Mouse (Mus musculus) embryonic facial prominence, embryonic 12.5 days (tissue): ENCODE results near the gene Fkbp4. TPM values are rescaled to one million over a fixed set of nuclear protein-coding genes. Genes with fewer than 3 reads are reported as not detected.

Experiments used
- ATAC-seq: fragments of 200-750 bp; cut with Nextera tagmentation; 2 replicates; pipeline ENCODE4 v1.8.0; 2017; ENCODE audit not compliant: insufficient number of reproducible peaks, insufficient read depth, low FRiP score, low TSS enrichment
- H3K27ac ChIP-seq: fragments of 300-500 bp; sonication (generic); 2 replicates; pipeline ENCODE4 v1.5.1; 2016; ENCODE audit warnings: mild to moderate bottlenecking
- H3K27me3 ChIP-seq: fragments of 300-500 bp; sonication (generic); 2 replicates; pipeline ENCODE4 v1.6.1; 2016; ENCODE audit warnings: mild to moderate bottlenecking, moderate library complexity
- H3K36me3 ChIP-seq: fragments of 300-500 bp; sonication (generic); 2 replicates; pipeline ENCODE4 v1.6.1; 2016; ENCODE audit warnings: mild to moderate bottlenecking
- H3K4me1 ChIP-seq: fragments of 300-500 bp; sonication (generic); 2 replicates; pipeline ENCODE4 v1.6.1; 2016
- H3K4me2 ChIP-seq: fragments of 300-500 bp; sonication (generic); replicated peaks from 2 replicates; pipeline ENCODE4 v1.6.1; 2016; ENCODE audit warnings: mild to moderate bottlenecking, moderate library complexity
- H3K4me3 ChIP-seq: fragments of 300-500 bp; sonication (generic); 2 replicates; pipeline ENCODE4 v1.5.1; 2016; ENCODE audit warnings: mild to moderate bottlenecking
- H3K9ac ChIP-seq: fragments of 300-500 bp; sonication (generic); 2 replicates; pipeline ENCODE4 v1.6.1; 2016; ENCODE audit warnings: mild to moderate bottlenecking, moderate library complexity
- H3K9me3 ChIP-seq: fragments of 300-500 bp; sonication (generic); 2 replicates; pipeline ENCODE4 v1.6.1; 2016; ENCODE audit warnings: mild to moderate bottlenecking, moderate library complexity
- WGBS: fragments of 180-500 bp; shearing (Covaris S2); methylation state at CpG from one replicate; pipeline ENCODE4 v1.1.7; 2016; 5-methylcytosine and 5-hydroxymethylcytosine counted together
- polyA plus RNA-seq: library from polyadenylated mRNA; unstranded; fragments of >200 nt; fragmentation: Nextera tagmentation; extraction: Ambion mirVana; gene quantifications from 2 replicates; pipeline ENCODE4 v1.2.1, GENCODE M21; 2016

Fkbp4 gene
- polyA plus RNA-seq = 502 TPM in 2 replicates

DNA sequence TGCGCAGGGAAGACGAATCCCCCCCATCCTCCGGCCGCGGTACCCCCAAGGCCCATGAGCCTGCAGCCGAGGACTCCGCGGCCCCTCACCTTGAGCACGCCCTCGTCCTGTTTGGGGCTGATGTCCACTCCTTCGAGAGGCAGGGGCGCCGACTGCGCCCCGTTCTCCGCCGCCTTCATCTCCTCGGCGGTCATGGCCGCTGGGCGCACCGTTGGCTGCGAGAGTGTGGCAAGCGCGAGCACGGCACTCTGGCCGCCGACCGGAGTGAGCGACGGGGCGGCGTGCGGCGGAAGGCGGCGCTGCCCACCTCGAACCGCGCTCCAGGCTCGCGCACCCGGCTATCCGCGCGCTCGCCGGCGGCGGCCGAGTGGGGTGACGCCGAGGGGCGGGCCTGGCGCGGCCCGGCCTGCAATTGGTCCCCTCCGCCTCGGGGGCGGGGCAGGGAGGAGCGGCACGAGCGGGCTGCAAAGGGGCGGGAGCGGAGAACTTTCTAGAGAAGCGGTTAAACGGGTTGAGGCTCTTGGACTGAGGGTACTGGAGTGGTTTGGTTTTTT is at the start of gene Fkbp4:
Gene Fkbp4, minus strand, starts transcription at position 361 of the 554 bp plus-strand sequence.
- peak; percentile 92 for ATAC-seq
- under 1% methylated on average over 63 of the region's 67 CpGs for WGBS
- H3K27me3 ChIP-seq = no peaks in the 10 kb centered on the region
- peak within 1 kb of the TSS; percentile 93 for H3K27ac ChIP-seq
- peaks cover 16% of the 10 kb centered on the region for H3K4me1 ChIP-seq
- peak within 1 kb of the TSS; percentile 77 for H3K4me2 ChIP-seq
- H3K9me3 ChIP-seq = no peaks in the 10 kb centered on the region
- H3K9ac ChIP-seq = peak within 1 kb of the TSS; percentile 90
- H3K4me3 ChIP-seq = peak within 1 kb of the TSS; percentile 97
- H3K36me3 ChIP-seq = peaks cover 30% of the 10 kb centered on the region

DNA sequence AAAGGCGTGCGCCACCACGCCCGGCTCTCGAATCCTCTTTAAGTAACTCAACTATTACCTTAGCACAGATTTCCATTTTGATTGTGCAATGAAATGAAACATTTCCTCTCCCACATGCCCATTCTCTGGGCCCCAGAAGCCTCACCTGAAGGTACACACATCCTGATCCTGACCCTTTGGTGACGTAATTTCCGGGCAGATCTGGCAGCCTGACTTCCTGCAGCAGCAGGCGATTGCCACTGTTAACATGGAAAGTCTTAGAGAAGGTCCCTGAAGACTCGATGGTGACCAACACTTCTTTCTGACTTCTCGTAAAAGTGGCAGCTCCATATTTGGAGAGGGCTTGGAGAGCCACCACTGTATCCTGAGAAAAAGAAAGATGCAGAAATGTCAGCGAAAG is 49.3 kb upstream of the Fkbp4 start:
- no peak for ATAC-seq
- Histone ChIP-seq H3K4me3 (no peak overlapping the region), H3K27ac (no peak overlapping the region), H3K4me2 (no peak overlapping the region), H3K36me3 (no peaks in the 10 kb centered on the region), H3K9me3 (no peaks in the 10 kb centered on the region), H3K9ac (no peak overlapping the region), H3K4me1 (no peaks in the 10 kb centered on the region), H3K27me3 (no peaks in the 10 kb centered on the region)
- WGBS = 90% methylated on average over 11 of the region's 11 CpGs

DNA sequence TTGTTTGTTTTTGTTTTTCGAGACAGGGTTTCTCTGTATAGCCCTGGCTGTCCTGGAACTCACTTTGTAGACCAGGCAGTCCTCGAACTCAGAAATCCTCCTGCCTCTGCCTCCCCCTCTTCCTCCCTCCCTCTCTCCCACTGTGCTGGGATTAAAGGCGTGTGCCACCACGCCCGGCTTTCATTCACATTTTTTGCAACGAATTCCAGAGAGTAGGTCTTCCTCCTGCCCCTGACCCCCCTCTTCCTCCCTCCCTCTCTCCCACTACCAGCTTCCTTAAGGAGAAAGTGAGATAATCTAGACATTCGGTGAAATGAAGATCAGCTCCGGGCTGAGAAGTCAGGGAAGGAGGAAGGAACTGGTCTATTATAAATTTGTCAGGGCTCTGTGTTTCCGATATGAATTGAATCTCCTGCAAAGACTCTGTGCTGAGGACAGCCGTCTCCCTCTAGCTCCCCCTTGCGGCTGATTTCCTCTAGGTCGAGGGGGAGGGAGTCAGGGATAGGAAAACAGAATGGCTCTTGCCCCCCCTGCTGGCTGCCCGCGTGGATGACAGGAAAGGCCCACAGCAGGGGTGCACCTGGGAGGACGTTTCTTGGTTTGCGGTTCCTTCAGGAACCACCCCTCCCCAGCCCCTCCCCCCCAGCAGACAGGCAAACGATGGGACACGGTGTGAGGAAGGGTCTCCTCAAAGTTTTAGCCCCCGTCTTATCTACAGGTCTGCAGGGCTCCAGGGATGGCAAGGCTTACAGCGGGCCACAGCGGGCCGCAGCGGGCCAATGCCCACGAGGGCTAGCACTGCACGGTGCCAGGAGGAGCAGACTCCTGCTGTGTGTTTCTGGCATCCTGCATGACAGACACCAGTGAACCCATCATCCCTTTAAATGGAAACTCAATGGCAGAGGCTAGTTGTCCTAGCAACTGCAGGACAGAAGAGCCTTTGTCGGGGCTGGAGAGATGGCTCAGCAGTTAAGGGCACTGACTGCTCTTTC is 41.3 kb upstream of the Fkbp4 start:
- no peaks in the 10 kb centered on the region for H3K27me3 ChIP-seq
- H3K9ac ChIP-seq = no peak overlapping the region
- WGBS = 22% methylated on average over 26 of the region's 26 CpGs
- H3K36me3 ChIP-seq = no peaks in the 10 kb centered on the region
- H3K4me2 ChIP-seq = peak overlapping the region; percentile 34
- no peaks in the 10 kb centered on the region for H3K4me1 ChIP-seq
- peak; percentile 85 for ATAC-seq
- 0 out of 2 replicates have a peak overlapping the region, but pooled peaks have one; percentile 6 for H3K4me3 ChIP-seq
- no peak overlapping the region for H3K27ac ChIP-seq
- no peaks in the 10 kb centered on the region for H3K9me3 ChIP-seq

DNA sequence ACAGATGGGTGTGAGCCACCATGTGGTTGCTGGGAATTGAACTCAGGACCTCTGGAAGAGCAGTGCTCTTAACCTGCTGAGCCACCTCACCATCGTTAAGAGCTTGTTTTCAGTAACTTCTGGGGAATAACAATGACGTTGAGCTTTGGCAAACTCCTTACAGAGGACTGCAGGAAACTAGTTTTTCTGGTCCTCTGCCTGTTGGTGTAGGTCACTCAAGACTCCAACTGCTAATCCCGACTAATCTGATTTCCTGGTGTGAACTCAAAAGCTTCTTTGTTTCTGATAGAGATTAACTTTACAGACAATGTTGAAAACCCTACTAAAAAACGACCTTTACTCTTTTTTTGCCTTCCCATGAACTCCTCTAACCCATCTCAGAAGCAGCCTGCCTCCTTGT is 39.0 kb upstream of the Fkbp4 start:
- no peak overlapping the region for H3K4me3 ChIP-seq
- H3K9me3 ChIP-seq = no peaks in the 10 kb centered on the region
- H3K27me3 ChIP-seq = no peaks in the 10 kb centered on the region
- no peak for ATAC-seq
- no peak overlapping the region for H3K27ac ChIP-seq
- H3K9ac ChIP-seq = no peak overlapping the region
- H3K36me3 ChIP-seq = no peaks in the 10 kb centered on the region
- no peaks in the 10 kb centered on the region for H3K4me1 ChIP-seq
- 9% methylated on average over 4 of the region's 4 CpGs for WGBS
- no peak overlapping the region for H3K4me2 ChIP-seq

DNA sequence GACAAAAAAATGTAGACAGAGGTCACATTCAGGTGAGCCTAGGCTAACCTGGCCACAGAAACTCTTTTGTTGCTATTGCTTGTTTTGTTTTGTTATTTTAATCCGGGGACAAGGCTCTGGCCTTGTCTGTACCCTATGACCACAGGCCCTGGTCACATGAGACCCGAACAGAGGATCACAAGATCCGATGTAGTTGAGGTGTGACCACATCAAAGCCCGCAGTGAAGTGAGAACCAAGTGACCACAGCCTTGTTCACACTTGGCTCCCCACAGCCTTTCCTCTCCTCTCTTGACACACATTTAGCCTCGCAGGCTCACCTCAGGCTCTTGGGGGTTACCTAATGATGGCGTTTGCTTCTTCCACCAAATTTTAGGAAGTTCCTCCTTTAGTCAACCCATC is 35.6 kb upstream of the Fkbp4 start:
- H3K4me3 ChIP-seq = no peak overlapping the region
- H3K9ac ChIP-seq = no peak overlapping the region
- H3K27me3 ChIP-seq = no peaks in the 10 kb centered on the region
- H3K4me2 ChIP-seq = no peak overlapping the region
- no peaks in the 10 kb centered on the region for H3K36me3 ChIP-seq
- H3K9me3 ChIP-seq = no peaks in the 10 kb centered on the region
- ATAC-seq = no peak
- 89% methylated on average over 6 of the region's 6 CpGs for WGBS
- H3K27ac ChIP-seq = no peak overlapping the region
- no peaks in the 10 kb centered on the region for H3K4me1 ChIP-seq

DNA sequence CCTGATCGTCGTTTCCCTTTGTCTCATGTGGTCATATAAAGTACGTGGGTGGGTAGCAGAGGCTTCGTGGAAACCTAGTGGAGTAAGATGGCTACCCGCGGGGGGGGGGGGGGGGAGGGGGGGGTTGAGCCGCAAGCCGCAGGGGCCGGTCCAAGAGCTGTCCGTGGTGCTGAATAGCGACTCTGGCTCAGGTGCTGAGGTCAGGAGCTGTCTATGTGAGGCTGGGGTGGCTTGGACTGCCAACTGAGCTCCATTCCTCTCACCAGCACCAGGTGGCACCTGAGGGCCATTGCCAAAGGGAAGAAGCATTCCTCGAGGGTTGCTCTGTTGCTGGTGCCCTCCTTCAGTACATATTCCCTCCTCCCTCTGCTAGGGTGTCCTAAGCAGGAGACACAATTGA is 31.0 kb upstream of the Fkbp4 start:
- no peak overlapping the region for H3K4me3 ChIP-seq
- no peak overlapping the region for H3K9ac ChIP-seq
- H3K27ac ChIP-seq = no peak overlapping the region
- H3K36me3 ChIP-seq = no peaks in the 10 kb centered on the region
- H3K9me3 ChIP-seq = no peaks in the 10 kb centered on the region
- H3K4me2 ChIP-seq = peak overlapping the region; percentile 20; the same call in 1 of the 2 replicates
- no peaks in the 10 kb centered on the region for H3K27me3 ChIP-seq
- WGBS = 8% methylated on average over 12 of the region's 12 CpGs
- peak; percentile 64; the same call in 1 of the 2 replicates for ATAC-seq
- H3K4me1 ChIP-seq = no peaks in the 10 kb centered on the region

DNA sequence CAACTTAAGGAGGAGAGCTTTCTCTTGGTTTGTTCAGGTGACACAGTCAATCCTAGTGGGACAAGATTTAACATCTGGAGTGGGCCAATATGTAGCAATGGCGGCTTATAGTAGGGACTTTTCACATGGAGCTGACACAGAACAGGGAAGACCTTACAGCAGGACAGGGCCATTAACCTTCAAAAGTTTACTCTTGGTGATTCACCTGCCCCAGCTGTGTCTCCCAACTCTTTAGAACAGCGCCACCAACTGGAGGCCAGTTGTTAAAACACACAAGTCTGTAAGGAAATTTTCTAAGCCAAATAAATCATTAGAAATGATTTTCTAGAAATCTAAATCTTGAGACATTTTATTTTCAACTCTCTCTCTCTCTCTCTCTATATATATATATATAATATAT is 28.8 kb upstream of the Fkbp4 start:
- no peaks in the 10 kb centered on the region for H3K27me3 ChIP-seq
- H3K9ac ChIP-seq = no peak overlapping the region
- no peak overlapping the region for H3K4me2 ChIP-seq
- H3K27ac ChIP-seq = no peak overlapping the region
- no peaks in the 10 kb centered on the region for H3K4me1 ChIP-seq
- no peak for ATAC-seq
- H3K36me3 ChIP-seq = no peaks in the 10 kb centered on the region
- no peak overlapping the region for H3K4me3 ChIP-seq
- WGBS = 39% methylated on average over 2 of the region's 2 CpGs
- H3K9me3 ChIP-seq = no peaks in the 10 kb centered on the region

DNA sequence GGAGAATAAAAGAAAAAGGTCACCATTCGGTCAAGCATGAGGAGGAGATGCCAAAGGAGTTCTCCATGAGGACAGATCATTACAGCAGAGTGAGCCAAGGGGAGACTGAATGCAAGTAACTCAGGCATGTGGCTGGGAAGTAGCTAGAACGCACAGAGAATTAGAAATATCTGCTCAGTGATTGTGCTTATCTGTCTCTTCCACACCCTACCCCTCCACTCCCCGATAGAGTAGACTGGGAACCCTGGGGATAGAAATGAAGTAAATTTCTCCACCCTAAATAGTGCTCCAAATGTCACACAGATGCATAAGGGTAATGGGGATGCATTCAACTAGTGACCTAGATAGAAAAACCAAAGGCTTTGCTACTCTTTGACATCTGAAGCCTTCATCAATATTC is 28.1 kb upstream of the Fkbp4 start:
- H3K27me3 ChIP-seq = no peaks in the 10 kb centered on the region
- WGBS = 79% methylated on average over 3 of the region's 3 CpGs
- no peak for ATAC-seq

DNA sequence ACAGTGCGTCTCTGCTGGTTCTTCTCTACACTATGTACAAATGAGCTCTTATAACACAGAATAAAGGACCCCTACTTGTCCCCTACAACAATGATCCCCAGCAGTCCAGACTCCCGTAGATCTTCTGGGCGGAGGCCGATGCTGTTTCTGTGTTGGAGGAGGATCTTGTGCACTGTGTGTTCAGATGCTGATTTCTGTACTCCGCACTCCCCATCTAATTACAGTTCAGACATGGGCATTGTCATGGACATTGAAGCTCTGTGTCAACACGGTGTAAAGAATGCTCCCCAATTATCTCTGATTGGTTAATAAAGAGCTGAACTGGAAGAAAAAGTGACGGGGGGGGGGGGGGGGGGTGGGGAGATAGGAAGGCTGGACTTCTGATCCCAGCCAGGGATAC is 27.6 kb upstream of the Fkbp4 start:
- no peaks in the 10 kb centered on the region for H3K27me3 ChIP-seq
- no peaks in the 10 kb centered on the region for H3K4me1 ChIP-seq
- H3K36me3 ChIP-seq = no peaks in the 10 kb centered on the region
- no peak for ATAC-seq
- no peak overlapping the region for H3K4me2 ChIP-seq
- no peak overlapping the region for H3K27ac ChIP-seq
- no peaks in the 10 kb centered on the region for H3K9me3 ChIP-seq
- no peak overlapping the region for H3K4me3 ChIP-seq
- no peak overlapping the region for H3K9ac ChIP-seq
- WGBS = 31% methylated on average over 7 of the region's 7 CpGs

More for the DNA sequence above, 28.1 kb upstream of the Fkbp4 start:
- Histone ChIP-seq H3K36me3 (no peaks in the 10 kb centered on the region), H3K4me1 (no peaks in the 10 kb centered on the region), H3K9me3 (no peaks in the 10 kb centered on the region), H3K27ac (no peak overlapping the region), H3K4me2 (no peak overlapping the region), H3K4me3 (no peak overlapping the region), H3K9ac (no peak overlapping the region)

DNA sequence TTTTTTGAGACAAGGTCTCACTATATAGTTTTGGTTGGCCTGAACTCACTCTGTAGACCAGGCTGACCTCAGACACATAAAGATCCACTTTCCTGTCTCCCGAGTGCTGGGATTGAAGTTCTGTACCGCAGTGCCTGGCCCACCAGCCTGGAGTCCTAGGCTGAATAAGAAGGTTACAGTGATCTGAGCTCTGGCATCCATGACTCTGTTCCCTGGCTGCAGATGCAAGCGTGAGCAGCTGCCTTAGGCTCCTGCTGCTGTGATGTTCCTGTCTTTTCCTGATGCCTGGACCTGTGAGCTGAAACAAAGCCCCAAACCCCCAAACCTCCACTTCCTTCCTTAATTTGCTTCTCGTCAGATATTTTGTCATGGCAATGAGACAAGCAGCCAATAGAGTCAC is 26.5 kb upstream of the Fkbp4 start:
- H3K9ac ChIP-seq = no peak overlapping the region
- ATAC-seq = no peak
- 62% methylated on average over 4 of the region's 4 CpGs for WGBS
- no peaks in the 10 kb centered on the region for H3K27me3 ChIP-seq
- no peak overlapping the region for H3K27ac ChIP-seq
- no peaks in the 10 kb centered on the region for H3K9me3 ChIP-seq
- H3K4me2 ChIP-seq = no peak overlapping the region
- no peaks in the 10 kb centered on the region for H3K36me3 ChIP-seq
- H3K4me1 ChIP-seq = no peaks in the 10 kb centered on the region
- no peak overlapping the region for H3K4me3 ChIP-seq

DNA sequence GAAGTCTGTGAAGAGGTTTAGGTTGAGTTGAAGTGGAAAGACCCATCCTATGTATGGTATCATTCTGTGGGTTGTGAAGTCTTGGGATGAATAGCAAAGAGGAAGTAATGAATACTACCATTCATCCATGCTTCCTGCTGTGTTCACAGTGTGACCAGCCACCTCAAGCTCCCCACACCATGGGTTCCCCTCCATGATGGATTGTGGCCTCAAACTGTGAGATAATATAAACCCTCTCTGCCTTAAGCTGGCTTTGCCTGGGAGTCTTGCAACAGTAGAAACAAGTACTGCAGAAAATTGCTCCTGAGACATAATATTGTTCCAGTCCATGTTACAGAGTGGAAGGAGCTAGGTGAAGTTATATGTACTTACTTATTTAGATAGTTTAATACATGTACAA is 23.1 kb upstream of the Fkbp4 start:
- Histone ChIP-seq H3K4me1 (no peaks in the 10 kb centered on the region), H3K36me3 (no peaks in the 10 kb centered on the region), H3K27me3 (no peaks in the 10 kb centered on the region), H3K9ac (no peak overlapping the region), H3K9me3 (no peaks in the 10 kb centered on the region), H3K27ac (no peak overlapping the region), H3K4me2 (no peak overlapping the region), H3K4me3 (no peak overlapping the region)
- ATAC-seq = no peak
